Mouse (Mus musculus): Measurements from ENCODE around the gene C530008M17Rik. TPM values are rescaled to one million over a fixed set of nuclear protein-coding genes. Genes with fewer than 3 reads are reported as not detected.

The C530008M17Rik gene
- total RNA-seq, 2 experiments from 2014 or later = 59.4 to 61.7 TPM

DNA sequence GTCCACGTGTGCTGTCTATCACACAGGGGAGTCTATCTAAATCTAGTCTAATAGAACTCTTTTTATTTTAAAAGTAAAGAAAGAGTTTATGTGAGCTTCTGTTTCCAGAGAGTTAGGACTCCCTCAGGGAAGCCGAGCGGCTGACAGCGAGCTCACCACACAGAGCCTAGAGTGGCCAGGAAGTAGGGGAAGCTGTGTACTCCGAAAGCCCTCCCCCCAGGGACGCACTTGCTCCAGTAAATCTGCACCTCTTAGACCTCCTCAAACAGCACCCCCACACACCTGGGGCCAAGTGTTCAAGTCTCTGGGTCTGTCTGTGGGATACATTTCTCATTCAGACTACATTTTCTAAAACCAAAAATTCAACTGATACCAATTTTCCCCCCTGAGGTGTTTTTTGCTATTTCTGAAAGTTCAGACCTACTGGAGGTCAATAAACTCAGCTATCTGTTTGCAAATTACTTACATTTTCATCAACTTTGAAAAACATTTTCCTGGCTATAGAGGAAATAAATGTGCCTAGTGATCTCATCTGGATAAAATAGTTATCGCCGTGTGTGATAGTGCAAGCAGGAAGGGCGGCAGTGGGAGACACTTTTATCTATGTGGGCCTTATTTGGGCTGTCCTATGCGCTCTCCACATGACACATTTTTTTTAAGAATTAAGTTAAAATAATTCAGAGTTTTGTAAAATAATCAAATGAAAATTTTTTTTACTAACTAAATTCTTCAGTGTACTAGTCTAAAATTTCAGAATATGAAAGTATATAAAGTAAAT is 11.0 kb upstream of the C530008M17Rik start:
- no peak for DNase-seq (ENCODE audit: extremely low spot score in 1 of 2, low spot score in 2 of 2)
- intact Hi-C loops (cut with DNase I) = no loop called here
- Histone ChIP-seq H3K27ac (no peak overlapping the region), H3K4me3 (no peak overlapping the region)
- no peak for TF ChIP-seq CTCF (IDR thresholded peaks at IDR 0.05)

DNA sequence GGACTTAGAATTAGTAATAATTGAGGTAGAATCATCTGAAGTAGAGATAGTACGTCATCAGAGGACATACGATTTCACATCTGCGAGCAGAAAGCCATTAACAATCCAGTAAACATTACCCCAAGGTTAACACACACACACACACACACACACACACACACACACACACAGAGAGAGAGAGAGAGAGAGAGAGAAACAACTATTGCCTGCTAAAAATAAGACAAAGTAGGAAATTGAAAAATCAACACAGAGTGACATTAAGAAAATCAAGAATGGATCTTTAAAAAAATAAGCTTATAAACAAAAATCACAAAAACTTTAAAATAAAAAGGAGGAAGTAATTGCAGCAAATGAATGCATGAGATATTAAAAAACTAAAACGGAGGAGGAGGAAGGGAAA is 6.4 kb upstream of the C530008M17Rik start:
- Histone ChIP-seq H3K27ac (no peak overlapping the region), H3K4me3 (no peak overlapping the region)
- no peak for DNase-seq (ENCODE audit: extremely low spot score in 1 of 2, low spot score in 2 of 2)
- intact Hi-C loops (cut with DNase I) = no loop called here
- no peak for TF ChIP-seq CTCF (IDR thresholded peaks at IDR 0.05)

DNA sequence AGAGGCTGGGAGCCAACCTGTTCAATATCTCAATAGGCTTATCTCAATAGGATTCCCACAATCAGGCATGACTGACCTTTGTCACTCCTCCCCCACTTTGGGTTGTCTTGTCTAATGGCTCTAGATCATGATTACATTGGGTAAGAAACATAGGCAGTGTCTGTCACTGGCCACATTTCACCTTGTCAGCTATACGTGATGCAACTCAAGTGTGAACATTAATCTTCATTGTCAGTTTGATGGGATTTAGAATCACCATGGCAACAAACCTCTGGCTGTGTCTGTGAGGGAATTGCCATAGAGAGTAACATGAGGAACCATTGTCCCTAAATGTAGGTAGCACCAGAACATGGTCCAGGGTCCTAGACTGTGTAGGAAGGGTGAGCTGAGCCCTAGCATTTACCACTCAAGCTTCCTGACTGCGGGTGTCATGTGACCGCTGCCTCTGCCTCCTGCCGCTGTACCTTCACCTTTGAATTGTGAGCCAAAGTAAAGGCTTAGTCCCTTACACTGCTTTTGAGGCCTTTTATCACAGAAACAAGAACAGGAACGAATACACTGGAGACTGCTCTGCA is 5.1 kb upstream of the C530008M17Rik start:
- intact Hi-C loops (cut with DNase I) = no loop called here
- Histone ChIP-seq H3K4me3 (no peak overlapping the region), H3K27ac (no peak overlapping the region)
- TF ChIP-seq CTCF (IDR thresholded peaks at IDR 0.05) = no peak
- DNase-seq (ENCODE audit: extremely low spot score in 1 of 2, low spot score in 2 of 2) = no peak

GRCm38 (mm10) chr5:76657245-76658083 is 1.2 kb downstream of the C530008M17Rik start:
- intact Hi-C loops (cut with DNase I) = loop anchor here (2.0 to 5.0 kb wide), 5 partner anchors 45 to 185 kb away; partner anchors contain the start of gene Cep135
- Histone ChIP-seq H3K27ac (peak overlapping the region; percentile 83), H3K4me3 (peak overlapping the region; percentile 90)
- TF ChIP-seq CTCF (IDR thresholded peaks at IDR 0.05) = peak; percentile 54
- DNase-seq (ENCODE audit: extremely low spot score in 1 of 2, low spot score in 2 of 2) = peak; percentile 80 to 83

DNA sequence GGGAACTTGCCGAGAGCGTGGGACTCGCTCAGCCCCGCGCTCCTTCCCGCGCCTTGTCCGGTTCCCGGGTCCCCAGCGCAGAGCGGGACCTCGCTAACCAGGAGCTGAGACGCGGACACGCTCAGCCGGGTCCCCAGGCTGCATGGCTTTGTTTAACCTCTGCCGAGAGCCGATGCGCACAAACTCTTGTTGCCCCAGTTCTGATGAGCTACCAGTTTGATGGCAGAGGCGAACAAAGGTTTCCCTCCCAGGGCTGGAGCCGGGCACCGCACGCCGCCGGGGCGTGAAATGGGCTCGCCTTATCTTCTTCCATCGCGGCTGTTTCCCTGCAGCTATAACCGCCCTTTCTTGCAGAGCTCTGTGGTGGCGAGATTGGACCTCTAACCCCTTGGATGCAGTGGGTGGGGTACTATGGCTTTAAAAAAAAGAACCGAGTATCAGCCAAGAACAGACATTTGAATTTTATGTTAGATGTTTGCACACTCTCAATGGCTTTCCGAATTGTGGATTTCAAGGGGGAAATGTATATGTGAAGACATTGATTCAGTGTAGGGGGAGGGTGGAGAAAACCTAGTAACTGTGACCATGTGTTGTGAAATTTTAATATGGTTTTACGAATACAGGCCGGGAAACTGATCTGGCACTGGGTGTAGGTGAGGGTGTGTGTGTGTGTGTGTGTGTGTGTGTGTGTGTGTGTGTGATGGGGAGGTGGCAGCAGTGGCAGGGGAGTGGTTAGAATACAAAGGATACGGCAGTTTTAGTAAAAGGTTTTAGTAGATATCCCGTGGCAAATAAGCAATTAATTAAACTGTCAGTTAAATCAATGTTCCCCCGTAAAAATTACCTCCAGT is 2.0 kb downstream of the C530008M17Rik start:
- DNase-seq (ENCODE audit: extremely low spot score in 1 of 2, low spot score in 2 of 2) = peak; percentile 41 to 50
- Histone ChIP-seq H3K27ac (peak overlapping the region; percentile 83), H3K4me3 (peak overlapping the region; percentile 90)
- intact Hi-C loops (cut with DNase I) = loop anchor here (5.0 kb wide), 3 partner anchors 44 to 184 kb away; no protein-coding TSS in a partner anchor
- TF ChIP-seq CTCF (IDR thresholded peaks at IDR 0.05) = no peak

DNA sequence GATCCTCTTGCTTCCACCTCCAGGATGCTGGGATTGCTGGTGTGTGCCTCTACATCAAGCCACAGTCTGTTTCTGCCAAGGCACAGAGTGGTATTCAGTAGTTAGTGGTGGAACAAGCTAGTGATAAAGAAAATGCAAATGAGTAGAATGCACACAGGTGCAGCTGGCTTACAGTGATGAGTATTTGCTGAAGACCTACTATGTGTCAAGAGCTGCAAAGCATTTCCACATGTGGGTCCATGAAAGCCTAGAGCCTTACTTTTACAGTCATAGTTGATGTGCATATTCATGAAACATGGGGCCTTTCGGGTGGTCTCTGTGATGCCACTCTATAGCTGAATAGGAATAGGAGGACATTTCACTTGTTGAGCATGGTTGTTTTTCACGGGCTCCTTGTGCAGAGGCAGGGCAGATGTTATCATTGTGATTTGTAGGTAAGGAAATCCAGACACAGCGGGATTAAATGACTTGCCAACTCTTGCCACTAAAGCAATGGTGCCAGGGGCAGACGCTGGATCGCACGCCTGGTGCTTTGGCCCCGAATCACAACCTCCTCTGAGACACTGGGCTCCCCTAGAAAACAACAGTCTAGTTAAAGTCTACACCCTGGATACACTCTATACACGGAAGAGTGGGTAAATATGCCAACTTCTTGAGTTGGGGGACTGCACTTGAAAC is 3.8 kb downstream of the C530008M17Rik start:
- no peak for DNase-seq (ENCODE audit: extremely low spot score in 1 of 2, low spot score in 2 of 2)
- no peak overlapping the region for H3K27ac ChIP-seq
- intact Hi-C loops (cut with DNase I) = loop anchor here (5.0 kb wide), 3 partner anchors 42 to 182 kb away; no protein-coding TSS in a partner anchor
- no peak for TF ChIP-seq CTCF (IDR thresholded peaks at IDR 0.05)
- no peak overlapping the region for H3K4me3 ChIP-seq

- no peak overlapping the region for H3K4me3 ChIP-seq
- DNase-seq (ENCODE audit: extremely low spot score in 1 of 2, low spot score in 2 of 2) = no peak
- TF ChIP-seq CTCF (IDR thresholded peaks at IDR 0.05) = no peak
- no peak overlapping the region for H3K27ac ChIP-seq
- intact Hi-C loops (cut with DNase I) = no loop called here
Observed at GRCm38 (mm10) chr5:76661310-76661709, 5.0 kb downstream of the C530008M17Rik start.

DNA sequence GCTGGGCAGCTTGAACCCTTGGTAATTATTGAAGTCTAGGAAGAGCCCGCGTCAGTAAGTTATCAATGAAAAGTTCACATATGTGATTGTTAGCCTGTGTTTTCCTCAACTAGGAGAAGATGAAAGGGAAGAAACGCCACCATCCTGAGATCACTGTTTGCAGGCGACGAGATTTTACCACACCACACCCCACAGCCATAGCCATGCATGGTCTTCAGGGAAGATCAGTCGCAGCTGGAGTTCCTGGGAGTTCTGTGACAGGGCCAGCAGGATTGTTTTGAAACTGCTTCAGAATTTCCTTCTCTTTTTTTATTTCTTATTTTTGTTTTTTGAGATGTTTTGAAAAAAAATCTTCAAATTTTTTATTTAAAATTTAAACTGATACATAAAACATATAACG is 8.6 kb downstream of the C530008M17Rik start:
- DNase-seq (ENCODE audit: extremely low spot score in 1 of 2, low spot score in 2 of 2) = no peak
- intact Hi-C loops (cut with DNase I) = no loop called here
- TF ChIP-seq CTCF (IDR thresholded peaks at IDR 0.05) = no peak
- H3K27ac ChIP-seq = no peak overlapping the region
- no peak overlapping the region for H3K4me3 ChIP-seq

- Histone ChIP-seq H3K4me3 (no peak overlapping the region), H3K27ac (no peak overlapping the region)
- TF ChIP-seq CTCF (IDR thresholded peaks at IDR 0.05) = no peak
- intact Hi-C loops (cut with DNase I) = no loop called here
- DNase-seq (ENCODE audit: extremely low spot score in 1 of 2, low spot score in 2 of 2) = no peak
Observed at GRCm38 (mm10) chr5:76665421-76665820, 9.1 kb downstream of the C530008M17Rik start.

DNA sequence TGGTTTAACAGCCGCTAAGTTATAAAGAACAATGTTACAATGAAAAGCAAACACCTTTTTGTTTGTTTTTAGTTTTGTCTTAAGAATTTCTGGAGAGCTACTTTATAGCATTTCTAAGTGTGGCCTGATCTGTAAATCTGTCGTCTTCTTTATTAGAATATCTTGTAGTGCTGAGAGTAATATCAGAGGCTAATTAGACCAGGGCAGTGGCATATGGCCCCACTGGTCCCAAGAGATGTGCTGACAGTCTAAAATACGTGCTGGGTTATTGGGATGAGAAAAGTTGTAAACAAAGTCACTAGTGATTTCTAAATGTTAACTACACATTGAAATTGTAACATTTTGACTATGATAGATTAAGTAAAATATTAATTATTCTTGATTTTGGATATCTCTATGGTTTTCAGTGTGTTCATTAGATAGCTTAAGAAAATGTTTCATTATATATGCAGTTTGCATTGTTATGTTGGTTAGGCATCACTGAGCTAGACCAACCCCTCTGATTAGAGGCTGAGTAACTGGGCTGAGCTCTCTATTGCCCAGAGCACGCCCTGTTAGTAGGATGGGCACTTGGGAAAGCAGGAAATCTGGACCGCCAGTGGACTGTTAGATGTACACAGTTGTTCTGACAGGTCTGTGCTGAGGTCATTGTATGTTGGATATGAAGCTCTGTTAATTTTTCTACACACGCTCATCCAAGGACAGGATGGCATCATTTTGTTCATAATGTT is 9.9 kb downstream of the C530008M17Rik start:
- Histone ChIP-seq H3K27ac (no peak overlapping the region), H3K4me3 (no peak overlapping the region)
- no peak for DNase-seq (ENCODE audit: extremely low spot score in 1 of 2, low spot score in 2 of 2)
- intact Hi-C loops (cut with DNase I) = no loop called here
- no peak for TF ChIP-seq CTCF (IDR thresholded peaks at IDR 0.05)
